Mouse (Mus musculus): ENCODE measurements around the gene Sucnr1. TPM values are rescaled to one million over a fixed set of nuclear protein-coding genes. Genes with fewer than 3 reads are reported as not detected.
A peak's percentile ranks its signal among the peaks of the same experiment; 100 is the strongest.
"Not testable (repeated sequence)": the region's sequence is repeated elsewhere in the genome, so short reads cannot be mapped to it uniquely, and the experiment has no call there.

Sucnr1 gene
- 1.8 and 2.0 TPM in 2 replicates for total RNA-seq (2021)
- long read RNA-seq, experiment 1 = 0 reads
- long read RNA-seq, experiment 2, partial matches to known transcripts = 0 of 1 reads
- long read RNA-seq, experiment 2, other reads (novel, unspliced or antisense) = 1 of 1 reads

DNA sequence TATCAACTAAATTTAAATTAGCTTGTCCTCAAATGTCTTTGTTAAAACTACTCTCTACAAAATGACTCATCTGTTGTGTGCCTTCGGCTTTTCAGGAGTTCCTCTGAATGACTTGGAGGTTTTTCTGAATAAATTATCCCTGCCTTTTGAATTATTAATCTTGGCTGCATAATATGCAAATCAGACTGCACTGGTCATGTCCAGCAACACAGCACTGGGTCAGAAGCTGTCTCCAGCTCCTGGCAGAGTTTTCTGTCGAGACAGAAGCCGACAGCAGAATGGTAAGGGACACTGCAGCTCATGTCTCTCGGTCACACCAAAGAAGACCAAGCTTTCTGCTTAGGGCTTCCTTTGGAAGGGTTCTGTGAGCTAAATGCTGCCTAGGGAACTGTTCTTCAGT is at the start of gene Sucnr1:
Gene Sucnr1 (plus strand): TSS at position 222 of the 400 bp plus-strand sequence.
- peak; percentile 26 for DNase-seq

DNA sequence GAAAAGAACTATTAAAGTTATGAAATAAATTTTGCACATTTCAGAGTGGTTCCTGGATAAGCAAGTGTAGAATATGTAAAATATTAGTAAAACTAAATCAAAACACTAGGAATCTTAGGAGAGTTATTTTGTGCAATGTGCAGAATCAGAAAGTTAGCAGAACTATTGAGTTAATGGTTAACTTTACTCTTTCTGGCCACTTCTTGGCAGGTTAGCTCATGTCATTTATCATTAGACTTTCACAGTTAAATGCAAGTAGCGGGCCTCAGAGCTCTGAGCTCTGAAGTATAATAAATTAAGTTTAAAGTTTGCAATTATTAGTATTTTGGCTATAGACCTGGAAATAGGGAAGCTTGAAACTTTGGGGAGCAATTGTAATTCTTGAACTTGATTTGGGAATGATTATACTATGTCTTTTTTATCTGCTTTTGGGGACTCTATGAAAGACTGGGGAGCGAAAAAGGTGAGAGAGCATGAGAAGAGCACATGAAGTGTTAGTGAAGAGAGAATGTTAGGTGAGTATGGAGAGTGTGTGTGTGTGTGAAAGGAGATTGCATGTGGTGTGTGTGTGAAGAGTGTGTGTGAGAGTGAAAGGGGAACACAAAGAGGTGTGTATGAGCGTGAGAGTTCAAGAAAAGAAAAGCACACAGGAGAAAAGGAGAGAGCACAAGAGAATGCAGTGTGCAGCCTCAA is 35.3 kb upstream of the Sucnr1 start:
- no peak for DNase-seq

DNA sequence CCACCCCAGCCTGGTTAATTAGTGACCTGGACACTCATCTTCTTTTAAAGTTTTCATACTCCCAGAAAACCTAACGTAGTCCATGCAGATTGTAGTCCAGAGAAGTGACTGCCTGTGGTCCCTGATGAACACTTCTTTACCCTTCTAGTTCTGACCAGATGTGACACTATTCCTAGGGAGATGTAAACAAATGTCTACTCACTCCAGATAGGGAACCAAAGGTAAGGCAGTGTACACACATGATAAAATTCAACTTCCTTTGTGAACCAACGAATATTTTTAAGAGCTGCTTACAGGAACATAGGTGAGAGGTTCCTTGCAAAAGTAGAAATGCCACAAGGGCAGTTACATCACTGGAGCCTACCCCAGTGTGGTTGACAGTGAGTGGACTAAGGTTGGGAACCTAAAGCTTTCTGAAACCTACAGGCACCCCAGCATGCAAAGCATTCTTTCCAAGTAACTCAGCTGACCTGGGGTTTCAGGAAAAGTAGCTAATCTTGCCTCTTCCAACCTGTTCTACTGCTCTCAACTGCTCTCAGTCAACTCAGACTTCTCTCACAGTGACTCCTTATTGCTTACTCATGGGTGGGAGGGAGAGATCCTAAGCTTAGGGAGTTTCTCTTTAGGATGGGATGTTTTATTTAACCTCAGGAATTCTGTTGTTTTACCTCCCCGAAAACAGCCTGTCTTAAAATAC is 28.3 kb upstream of the Sucnr1 start:
- no peak for DNase-seq

DNA sequence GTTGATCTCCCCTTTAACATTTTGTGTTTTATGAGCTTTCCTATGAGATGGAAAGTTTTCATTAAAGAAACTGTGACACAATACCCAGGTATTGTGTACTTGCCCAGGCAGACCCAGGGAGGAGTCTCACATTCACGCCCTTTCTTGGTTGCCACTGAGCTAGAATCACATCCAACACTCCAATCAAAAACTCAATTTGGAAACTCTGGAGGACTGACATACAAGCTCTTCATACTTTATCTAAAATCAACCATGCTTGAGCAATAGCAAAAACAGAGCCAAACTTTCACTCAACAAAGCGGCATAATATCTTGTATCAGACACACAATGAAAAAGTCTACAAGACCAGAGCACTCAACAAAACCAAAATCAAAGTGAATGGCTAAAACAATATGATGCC is 27.7 kb upstream of the Sucnr1 start:
- no peak for DNase-seq

DNA sequence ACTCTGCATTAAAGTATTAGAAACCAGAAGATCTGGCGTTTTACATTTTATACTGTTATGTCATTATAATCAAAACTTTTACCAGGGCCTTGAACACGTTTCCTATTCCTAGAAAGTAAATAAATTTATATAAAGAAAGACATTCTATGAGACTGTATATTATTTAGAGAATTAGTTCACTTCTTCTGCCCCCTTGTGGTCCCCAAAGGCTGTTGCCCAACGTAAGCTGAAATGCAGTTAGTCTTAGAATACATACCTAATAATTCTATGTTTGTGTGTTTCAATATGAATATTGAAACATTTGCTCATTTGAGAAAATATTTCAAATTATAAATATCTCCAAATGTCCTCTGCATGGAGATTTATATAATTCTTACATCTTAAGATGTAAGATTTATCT is 25.2 kb upstream of the Sucnr1 start:
- DNase-seq = peak; percentile 5

DNA sequence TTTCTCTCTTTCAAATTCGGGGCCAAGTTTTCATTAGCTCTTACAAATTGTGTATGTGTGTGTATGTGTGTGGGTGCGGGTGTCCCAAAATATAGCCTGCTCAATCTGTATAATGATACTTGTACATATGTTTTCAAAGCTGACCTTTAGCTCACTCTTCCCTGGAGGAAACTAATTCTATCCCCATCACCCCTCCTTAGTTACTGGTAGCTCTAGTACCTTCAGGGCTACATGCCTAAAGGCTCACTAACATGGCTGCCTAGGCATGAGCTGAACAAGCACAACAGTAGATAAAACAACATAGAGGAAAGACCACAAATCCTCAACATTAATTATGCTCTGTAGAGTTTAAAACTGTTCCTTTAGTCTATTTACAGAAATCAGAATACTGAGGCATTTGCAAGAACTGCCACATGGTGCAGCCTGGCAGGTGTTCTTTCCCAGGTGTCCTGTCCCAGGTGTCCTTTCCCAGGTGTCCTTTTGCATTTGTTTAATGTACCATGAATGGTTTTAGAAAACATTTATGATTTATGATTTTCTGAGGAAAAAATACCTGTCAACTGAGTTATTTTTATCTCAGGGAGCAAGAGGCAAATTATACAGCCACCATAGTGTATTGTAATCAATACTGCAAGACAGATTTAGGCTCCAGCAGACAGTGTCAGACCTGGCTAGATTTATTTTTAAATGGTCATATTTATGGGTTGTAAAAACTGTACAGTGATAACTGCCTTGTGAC is 24.4 kb upstream of the Sucnr1 start:
- DNase-seq = no peak

DNA sequence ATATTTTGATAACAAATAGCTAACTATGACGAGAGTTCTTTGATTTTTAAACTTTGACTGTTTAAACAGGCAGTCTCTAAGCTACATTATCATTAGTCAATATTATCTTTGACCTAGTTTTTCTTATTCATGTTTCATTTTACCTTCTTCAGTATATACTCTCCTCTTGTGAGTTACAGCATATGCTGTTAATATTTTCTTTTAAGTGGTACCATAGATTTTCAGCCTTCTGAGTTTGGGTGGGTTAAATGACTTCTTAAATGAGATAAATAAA is 23.9 kb upstream of the Sucnr1 start:
- DNase-seq = no peak

DNA sequence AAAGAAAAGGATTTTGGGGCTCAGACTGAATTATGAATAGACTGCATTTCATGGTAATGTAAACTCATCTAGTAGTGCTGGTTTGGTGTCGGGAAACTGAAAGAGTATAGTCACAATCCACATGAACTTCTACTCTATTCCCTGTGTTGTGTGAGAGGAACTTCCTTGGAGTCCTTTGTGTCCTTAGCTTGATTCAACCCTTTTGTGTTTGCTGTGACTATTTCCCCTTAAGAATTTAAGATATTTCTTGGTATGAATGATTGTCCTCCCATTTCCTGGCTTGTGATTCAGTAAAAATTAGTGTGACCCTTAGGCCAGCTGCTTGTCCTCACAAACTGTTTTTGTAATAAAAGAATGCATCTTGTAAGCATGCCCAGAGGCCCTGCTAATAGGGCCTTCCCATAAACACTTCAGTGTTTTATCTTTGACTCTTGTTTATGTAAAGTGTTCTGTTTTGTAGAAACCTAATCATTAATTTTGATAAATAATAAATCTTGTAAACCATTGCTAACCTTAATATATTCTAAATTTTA is 2.7 kb upstream of the Sucnr1 start:
- DNase-seq = no peak

DNA sequence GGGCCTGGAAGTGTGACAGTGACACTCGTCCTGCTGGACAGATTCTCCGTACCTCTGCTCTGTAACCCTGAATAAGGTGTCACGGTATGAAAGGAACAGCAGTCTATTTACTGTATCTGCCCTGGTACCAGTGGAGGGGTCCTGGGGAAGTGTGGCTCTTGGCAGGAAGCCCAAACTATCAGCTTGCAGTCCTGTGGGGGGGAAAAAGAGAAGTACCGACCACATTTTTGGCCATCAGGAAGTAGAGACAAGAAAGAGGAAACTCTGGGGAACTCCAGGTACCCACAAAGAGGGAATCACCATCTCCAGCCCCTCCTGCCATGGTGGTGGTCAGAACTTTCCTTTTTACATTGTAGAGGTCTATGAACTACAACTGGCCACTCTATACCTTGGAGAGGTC is 1.1 kb upstream of the Sucnr1 start:
- DNase-seq = peak; percentile 9

DNA sequence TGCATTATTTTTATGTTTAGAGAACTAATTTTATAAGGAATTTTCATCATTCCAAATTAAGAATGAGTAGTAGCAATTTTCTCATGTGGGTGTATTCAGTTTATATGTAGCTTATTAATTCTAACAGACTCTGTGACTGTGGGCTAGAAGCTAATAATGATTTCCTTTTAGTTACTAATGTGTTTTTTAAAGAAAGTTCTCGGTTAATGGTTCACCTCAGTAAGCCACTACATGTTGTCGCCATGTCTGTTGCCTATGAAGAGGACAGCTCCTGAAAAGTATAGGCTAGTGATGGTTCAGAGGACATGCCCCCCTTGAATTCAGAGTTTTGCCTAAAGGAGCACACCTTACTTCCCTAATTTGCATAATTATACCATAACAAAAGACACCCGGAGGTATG is 1.1 kb downstream of the Sucnr1 start:
- no peak for DNase-seq

DNA sequence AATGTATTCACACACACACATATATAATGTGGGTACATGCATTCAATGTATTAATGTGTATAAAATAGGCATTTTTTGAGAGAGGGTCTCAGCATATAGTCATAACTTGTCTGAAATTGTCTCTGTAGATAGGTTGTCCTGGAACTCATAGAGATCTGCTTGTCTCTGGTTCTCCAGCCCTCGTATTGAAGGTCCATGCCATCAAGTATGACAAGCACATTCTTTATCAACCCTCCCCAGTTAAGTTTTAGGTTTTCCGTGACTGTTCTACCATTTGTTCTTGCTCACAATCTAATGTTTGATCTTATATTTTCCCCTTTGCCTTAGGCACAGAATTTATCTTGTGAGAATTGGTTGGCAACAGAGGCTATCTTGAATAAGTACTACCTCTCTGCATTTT is 4.1 kb downstream of the Sucnr1 start:
- DNase-seq = no peak

DNA sequence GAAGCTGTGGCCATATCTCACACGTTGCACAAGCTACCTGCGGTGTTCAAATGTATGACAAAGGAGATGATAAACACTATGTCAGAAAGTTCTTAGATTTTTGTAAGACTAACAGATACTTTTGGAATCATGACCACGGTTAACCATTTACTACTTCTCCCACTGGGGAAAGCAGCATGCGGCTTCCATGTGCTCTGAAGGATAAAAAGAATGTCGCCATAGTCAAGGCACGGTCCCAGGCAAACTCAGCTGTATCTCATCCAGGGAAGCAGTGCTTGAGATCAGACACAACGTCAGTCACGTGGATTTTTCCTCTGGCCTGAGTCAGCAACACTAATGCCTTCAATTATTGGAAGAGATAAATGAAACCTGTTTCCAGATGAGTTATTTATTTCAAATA is 9.7 kb downstream of the Sucnr1 start:
- no peak for DNase-seq

DNA sequence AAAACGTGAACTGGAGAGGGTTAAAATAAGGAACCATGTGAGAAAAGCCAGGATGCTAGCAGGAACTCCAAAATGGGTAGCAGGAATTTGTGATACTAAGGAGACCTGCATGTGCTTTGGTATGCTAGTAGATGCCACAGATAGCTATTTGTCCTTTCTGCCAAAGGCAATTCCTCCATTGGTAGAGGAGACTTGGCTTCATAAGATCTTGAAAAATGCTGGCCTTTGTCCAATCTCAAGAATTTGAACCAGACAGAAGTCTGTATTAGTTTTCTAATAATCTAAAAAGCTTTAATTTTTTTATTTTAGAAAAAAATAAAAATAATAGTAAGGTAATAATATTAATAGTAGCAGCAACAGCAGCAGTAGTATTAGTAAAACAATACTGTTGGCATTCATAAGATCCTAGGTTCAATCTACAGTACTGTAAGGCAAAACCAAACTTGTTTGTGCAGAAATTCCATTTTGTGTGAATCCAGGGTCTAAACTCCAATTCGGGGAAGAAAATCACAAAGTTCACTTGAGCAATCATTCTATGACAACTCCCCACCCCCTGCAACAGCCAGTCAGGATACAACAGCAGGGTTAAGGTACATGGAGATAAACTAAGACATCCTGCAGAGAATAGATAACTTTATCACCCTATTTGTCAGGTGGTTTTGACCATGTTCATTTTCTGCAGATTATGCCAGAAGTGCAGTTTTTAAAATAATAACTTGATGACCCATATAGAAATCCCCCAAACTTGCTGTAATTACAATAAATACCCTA is 12.9 kb downstream of the Sucnr1 start:
- no peak for DNase-seq

DNA sequence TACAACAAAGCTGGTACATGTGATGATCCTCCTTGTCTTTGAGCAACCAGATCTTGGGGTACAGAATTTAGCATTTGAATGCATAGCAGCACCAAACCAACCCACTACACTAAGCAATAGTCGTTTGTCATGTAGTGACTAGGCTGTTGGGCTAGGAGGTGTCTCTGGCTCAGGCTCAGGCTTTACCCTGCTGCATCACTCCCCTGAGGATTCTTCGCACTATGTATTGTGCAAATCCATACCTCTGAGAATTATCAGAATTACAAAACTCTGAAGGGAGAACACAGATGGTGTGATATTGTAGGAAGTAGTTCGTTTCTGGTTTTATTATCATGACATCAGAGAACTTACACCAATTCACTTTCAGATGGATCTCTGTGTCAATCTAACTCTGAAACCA is 15.3 kb downstream of the Sucnr1 start:
- DNase-seq = no peak

DNA sequence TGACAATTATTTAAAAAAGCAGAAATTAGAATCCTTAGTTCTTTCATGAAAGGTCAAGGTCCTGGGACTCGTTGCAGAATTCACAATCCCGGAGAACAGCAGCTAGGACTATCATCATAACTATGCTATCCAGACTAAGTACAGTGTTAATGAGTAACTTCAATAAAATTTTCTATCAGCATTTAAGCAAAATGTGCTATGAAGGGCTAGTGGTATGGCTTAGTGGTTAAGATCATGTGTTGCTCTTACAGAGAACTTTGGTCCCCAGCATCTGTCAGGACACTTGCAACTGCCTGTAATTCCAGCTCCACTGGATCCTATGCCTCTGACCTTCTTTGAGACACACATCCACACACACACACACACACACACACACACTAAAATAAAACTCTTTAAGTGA is 15.8 kb downstream of the Sucnr1 start:
- DNase-seq = no peak

DNA sequence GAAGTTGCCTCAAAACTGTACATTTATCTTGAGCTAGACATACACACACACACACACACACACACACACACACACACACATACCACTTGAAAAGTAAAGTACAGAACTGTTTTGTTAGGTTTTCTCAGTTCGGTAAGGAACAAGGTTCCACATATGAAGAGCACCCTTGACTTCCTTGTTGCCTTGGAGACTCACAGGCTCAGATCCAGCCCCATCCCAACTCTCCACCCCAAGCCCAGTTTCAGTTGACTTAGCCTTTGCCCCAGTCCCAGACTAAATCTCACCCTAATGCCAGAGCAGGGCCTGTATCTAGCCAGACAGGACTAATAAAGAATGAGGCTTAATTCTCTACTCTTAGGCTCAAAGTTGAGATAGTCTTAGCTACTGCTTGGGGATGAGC is 16.9 kb downstream of the Sucnr1 start:
- peak; percentile 38 for DNase-seq

DNA sequence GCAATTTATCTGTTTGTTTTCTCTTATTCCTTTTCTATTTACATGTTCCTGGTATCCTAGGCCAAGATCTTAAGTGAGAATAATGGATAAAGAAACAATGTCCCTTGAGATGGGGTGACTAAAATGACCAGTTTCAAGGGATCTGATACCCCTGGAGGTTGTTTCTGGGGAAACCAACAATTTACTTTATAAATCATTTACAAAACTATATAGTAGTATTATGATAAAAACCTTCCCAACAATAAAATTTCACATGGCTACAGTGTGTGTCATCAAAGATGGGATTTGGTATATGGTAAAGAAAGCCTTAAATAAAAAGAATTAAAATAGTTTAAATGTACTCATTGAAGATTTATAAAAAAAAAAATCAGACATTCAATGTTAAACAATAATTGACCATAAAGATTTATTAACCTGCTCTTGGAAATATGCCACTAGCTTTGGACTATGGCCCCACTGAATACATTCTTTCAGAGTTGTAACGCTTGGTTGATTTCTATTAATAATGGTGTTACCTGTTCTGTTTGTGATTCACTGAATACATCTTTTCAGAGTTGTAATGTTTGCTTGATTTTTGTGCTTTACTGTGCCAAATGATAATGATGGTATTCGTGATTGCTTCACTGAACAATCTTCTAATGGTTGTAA is 22.9 kb downstream of the Sucnr1 start:
- DNase-seq = no peak

DNA sequence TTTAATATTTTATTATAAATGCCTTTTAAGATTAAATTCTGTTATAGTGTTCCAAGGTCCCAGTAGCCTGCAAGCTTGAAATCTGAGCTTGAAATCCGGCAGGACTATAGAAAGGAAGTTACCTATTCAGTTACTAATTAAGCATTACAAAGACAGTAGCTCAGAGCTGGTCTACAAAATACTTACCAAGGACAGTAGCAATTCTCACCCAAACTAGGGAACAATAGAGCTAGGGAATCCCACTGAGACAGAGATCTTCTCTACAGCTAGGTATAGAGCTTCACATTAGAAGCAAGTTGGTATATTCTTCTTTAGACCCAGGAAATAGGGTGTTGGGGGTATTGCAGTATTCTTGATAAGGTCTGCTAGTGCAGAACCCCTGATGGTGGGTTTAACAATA is 24.8 kb downstream of the Sucnr1 start:
- not testable (repeated sequence) for DNase-seq

DNA sequence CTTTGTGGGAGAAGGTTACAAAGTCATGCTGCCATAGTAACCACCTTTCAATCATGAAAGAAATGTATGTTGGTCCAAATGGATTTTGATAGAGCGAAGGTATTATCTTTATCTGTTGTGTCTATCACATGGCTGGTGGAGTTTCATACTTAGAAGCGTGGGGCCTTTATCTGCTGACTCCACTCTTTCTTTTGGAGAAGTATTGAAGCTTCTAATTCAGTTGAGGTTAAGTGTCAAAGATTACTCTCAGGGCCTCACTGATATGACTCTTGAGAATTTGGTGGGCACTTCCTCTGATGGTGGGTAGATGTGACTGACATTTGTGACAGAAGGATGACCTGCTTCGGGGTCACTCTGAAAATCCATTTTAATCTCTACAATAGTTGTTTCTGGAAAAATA is 26.1 kb downstream of the Sucnr1 start:
- DNase-seq = no peak

DNA sequence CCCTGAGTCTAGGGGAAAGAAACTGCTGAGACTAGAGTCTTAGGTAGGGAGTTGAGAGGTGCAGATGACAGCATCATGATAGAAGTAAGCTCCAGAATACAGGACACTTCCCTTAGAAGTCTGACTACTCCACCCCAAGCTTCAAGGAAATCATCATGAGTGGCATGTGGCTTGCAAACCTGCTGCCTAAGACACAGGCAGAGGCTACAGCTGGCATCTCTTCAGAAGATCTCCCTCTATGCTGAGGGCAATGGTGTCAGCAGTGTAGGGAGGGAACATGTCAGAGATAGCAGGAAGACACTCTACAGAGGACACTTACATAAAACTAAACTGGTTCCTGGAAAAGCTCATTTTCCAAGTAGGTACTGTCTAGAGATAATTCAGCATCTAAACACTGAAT is 27.1 kb downstream of the Sucnr1 start:
- DNase-seq = no peak

DNA sequence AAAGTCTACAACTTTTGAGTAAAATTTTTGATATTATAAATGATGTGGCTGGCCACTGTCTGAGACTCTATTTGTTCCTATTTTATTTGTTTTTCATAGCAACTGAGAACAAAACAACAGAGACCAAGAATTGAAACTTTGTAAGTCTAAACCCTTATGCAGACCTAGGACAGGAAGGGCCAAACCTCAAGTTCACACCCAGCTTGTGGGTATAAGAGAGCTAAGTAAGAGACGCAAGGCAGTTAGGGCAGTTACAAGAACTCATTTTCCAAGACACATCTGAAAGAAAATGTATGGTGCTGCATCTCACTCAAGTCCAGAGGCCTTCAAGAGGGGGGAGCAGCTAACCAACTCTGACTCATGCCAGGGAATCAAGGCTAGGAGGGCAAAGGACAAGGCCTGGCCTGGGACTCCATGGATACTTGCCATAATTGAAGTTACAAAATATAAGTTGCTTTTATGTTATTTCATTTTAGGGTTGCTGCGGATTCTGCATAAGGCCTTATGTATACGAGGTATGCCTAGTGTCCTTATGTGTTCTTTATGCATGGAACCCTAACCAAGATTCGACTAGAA is 29.6 kb downstream of the Sucnr1 start:
- peak; percentile 22 for DNase-seq
